Mouse (Mus musculus): ENCODE data around the gene Unc5a. TPM values are rescaled to one million over a fixed set of nuclear protein-coding genes. Genes with fewer than 3 reads are reported as not detected.

The Unc5a gene
- polyA plus RNA-seq (2012; fragmentation: generic; extraction: Trizol), result under 1 TPM in 1 of 2 experiments, not detected in 1; 0.02 TPM

DNA sequence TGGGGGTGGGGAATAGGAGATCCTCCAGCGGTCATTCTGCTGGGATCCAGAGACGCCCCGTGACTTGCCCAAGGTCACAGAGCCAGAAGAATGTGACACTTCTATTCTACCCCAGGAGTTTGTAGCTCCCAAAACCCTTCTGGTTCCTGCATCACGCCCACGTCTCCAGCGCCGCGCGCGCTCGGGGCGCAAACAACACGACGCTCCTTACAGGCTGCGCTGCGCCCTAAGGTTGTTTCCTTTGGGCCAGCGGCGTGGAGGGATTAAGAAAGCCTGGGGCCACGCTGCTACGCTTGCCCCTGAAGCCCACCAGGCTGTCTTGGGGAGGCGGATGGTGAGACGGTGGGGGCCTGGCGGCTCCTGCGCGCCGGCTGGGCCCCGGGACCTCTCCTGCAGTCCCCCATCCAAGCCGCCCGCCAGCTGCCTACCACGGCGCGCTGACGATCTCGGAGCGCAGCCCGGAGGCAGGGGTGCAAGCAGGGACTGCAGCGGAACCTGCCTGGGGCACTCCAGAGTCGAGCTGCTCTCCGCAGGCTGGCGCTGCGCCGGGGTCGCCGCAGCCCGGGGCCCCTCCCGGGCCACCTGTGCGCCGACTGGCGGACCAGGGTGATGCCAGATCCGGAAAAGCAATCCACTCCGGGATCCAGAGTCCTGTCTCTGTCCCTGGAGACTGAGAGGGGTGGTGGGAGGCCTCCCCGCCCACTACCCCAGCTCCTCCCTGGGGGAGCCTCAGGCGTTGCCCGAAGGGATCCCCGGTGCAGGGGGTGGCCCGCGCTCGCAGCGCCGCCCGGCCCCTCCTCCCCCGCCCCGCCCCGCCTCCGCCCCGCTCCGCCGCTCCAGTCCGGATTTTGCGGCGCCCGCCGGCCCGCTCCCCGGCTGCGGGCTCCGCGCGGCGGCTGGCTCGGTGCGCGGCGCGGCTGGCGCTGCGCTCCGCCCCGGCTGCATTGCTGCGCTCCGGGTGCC lies at the start of gene Unc5a:
Gene Unc5a (plus strand): TSS at position 881 of the 963 bp plus-strand sequence.

DNA sequence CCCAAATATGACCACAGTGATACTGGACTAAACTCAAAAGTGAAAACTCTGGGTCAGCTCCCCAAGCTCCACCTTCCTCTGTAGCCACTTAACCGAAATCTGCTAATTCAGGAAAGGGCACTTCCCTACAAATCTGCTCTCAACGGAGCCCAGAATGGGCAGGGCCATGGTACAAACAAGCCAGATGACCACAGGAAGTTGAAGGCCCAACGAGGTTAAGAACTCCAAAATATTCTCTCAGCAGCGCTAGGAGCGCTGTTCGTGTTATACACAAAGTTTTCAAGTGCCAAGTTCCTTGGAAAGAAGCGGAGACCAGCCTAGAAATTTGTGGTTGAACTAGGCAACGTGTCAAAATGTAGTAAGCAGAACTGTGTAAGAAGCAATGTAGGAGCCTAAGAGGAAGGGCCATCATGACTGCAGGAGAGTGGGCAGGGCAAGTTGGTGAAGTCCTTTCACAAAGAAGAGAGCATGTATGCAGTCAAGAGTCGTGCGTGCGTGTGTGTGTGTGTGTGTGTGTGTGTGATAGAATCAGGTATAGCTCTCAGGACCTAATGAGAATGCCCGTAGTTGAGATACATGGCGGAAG lies 72.1 kb downstream of the Unc5a start, which contains the start of gene Hk3:
Gene Hk3 (minus strand): TSS at position 192 of the 586 bp plus-strand sequence.

Other genes with a start within 250 kb of the Unc5a start
- gene Cdhr2, start 247.9 kb upstream of the Unc5a start, polyA plus RNA-seq (2012; fragmentation: generic; extraction: Trizol), result not detected
- not detected for gene Gprin1, start 199.5 kb upstream of the Unc5a start, polyA plus RNA-seq (2012; fragmentation: generic; extraction: Trizol)
- under 1 TPM in 1 of 2 experiments, not detected in 1; 0.07 TPM for gene Sncb, start 182.8 kb upstream of the Unc5a start, polyA plus RNA-seq (2012; fragmentation: generic; extraction: Trizol)
- gene Eif4e1b, start 165.4 kb upstream of the Unc5a start, polyA plus RNA-seq (2012; fragmentation: generic; extraction: Trizol), result under 1 TPM in 1 of 2 experiments, not detected in 1; 0.13 TPM
- 10 to 100 TPM; 46.3 to 66.0 TPM for gene Tspan17, start 160.0 kb upstream of the Unc5a start, polyA plus RNA-seq (2012; fragmentation: generic; extraction: Trizol)
- not detected for gene Hk3, start 72.0 kb downstream of the Unc5a start, polyA plus RNA-seq (2012; fragmentation: generic; extraction: Trizol)
- gene Uimc1, start 150.9 kb downstream of the Unc5a start, polyA plus RNA-seq (2012; fragmentation: generic; extraction: Trizol), result 10 to 100 TPM in 1 of 2 experiments, 1 to 10 TPM in 1; 2.8 to 12.8 TPM
- gene Zfp346, start 155.9 kb downstream of the Unc5a start, polyA plus RNA-seq (2012; fragmentation: generic; extraction: Trizol), result 10 to 100 TPM in 1 of 2 experiments, 1 to 10 TPM in 1; 3.8 to 16.6 TPM
- gene Gm17617, start 184.1 kb downstream of the Unc5a start, polyA plus RNA-seq (2012; fragmentation: generic; extraction: Trizol), result not detected
- gene Fgfr4, start 203.2 kb downstream of the Unc5a start, polyA plus RNA-seq (2012; fragmentation: generic; extraction: Trizol), result under 1 TPM in 1 of 2 experiments, not detected in 1; 0.11 TPM

Data from C3H10T1/2 (cell line).